Mouse (Mus musculus): Measurements from ENCODE around the gene Gm10065.

DNA sequence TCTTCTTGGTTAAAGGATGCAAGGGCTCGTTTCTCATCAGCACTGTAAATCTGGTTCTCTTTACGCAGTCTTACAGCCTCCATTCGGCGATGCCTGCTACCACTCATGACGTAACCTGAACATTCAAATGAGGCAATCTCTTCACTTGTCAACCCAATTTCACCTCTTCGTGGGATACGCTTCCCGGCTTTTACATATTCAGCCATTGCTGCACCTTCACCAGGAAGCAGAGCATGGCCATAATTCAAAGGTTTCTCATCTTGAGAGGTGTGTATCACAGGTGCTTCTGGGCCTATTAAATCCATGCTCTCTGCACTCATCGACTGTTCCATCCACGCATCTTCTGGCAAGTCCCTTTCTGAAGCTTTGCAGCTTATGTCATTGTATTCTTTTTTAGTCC is 11.9 kb downstream of the Gm10065 start:
- no peak for TF ChIP-seq FLI1 (IDR thresholded peaks at IDR 0.05; ENCODE audit: low read length)
- TF ChIP-seq GATA1 (IDR thresholded peaks at IDR 0.05; ENCODE audit: borderline replicate concordance, low read length): no peak
